Mouse (Mus musculus) heart, embryonic 15.5 days (tissue): Measurements from ENCODE around the gene Swi5. TPM values are rescaled to one million over a fixed set of nuclear protein-coding genes. Genes with fewer than 3 reads are reported as not detected.

Experiments
- ATAC-seq: fragments of 200-750 bp; cut with Nextera tagmentation; replicated peaks from 2 replicates; pipeline ENCODE4 v1.8.0; 2017; ENCODE audit warnings: low read depth, moderate TSS enrichment; ENCODE audit not compliant: insufficient number of reproducible peaks, insufficient read depth, low FRiP score
- H3K27ac ChIP-seq: fragments of 300-500 bp; sonication (generic); 2 replicates; pipeline ENCODE4 v1.5.1; 2015; ENCODE audit warnings: mild to moderate bottlenecking, inconsistent platforms
- H3K27me3 ChIP-seq: fragments of 300-500 bp; sonication (generic); 2 replicates; pipeline ENCODE4 v1.6.1; 2015; ENCODE audit warnings: inconsistent platforms
- H3K36me3 ChIP-seq: fragments of 300-500 bp; sonication (generic); 2 replicates; pipeline ENCODE4 v1.6.1; 2015; ENCODE audit warnings: mild to moderate bottlenecking, inconsistent platforms
- H3K4me1 ChIP-seq: fragments of 300-500 bp; sonication (generic); replicated peaks from 2 replicates; pipeline ENCODE4 v1.6.1; 2015; ENCODE audit warnings: inconsistent platforms
- H3K4me2 ChIP-seq: fragments of 300-500 bp; sonication (generic); 2 replicates; pipeline ENCODE4 v1.6.1; 2015; ENCODE audit warnings: inconsistent platforms, mild to moderate bottlenecking, moderate library complexity
- H3K4me3 ChIP-seq: fragments of 300-500 bp; sonication (generic); 2 replicates; pipeline ENCODE4 v1.5.1; 2015; ENCODE audit warnings: mild to moderate bottlenecking, inconsistent platforms
- H3K9ac ChIP-seq: fragments of 300-500 bp; sonication (generic); 2 replicates; pipeline ENCODE4 v1.6.1; 2015; ENCODE audit warnings: mild to moderate bottlenecking, inconsistent platforms
- H3K9me3 ChIP-seq: fragments of 300-500 bp; sonication (generic); replicated peaks from 2 replicates; pipeline ENCODE4 v1.6.1; 2016; ENCODE audit warnings: inconsistent platforms
- WGBS: fragments of 180-500 bp; shearing (Covaris S2); methylation state at CpG from one replicate; pipeline ENCODE4 v1.1.7; 2015; ENCODE audit warnings: mixed read lengths; 5-methylcytosine and 5-hydroxymethylcytosine counted together
- microRNA-seq: library from miRNA; unstranded; fragments of <30 nt; microRNA quantifications from one replicate; pipeline ENCODE4, GENCODE M21; 2016
- polyA plus RNA-seq: library from polyadenylated mRNA; unstranded; fragments of >200 nt; fragmentation: Nextera tagmentation; extraction: Ambion mirVana; gene quantifications from 2 replicates; pipeline ENCODE4 v1.2.1, GENCODE M21; 2015

Swi5 gene
- polyA plus RNA-seq, 1 experiment from 2014 or later, result 275 TPM

GRCm38 (mm10) chr2:32236760-32237487 lies 51.0 kb downstream of the Swi5 start:
- Histone ChIP-seq H3K4me2 (peak overlapping the region; percentile 81), H3K27ac (peak overlapping the region; percentile 90), H3K4me1 (peaks cover 18% of the 10 kb centered on the region), H3K27me3 (no peaks in the 10 kb centered on the region), H3K36me3 (peaks cover 24% of the 10 kb centered on the region; the same call in 1 of the 2 replicates), H3K9ac (peak overlapping the region; percentile 68), H3K4me3 (peak overlapping the region; percentile 77), H3K9me3 (no peaks in the 10 kb centered on the region)
- WGBS, result under 1% methylated on average over 20 of the region's 20 CpGs
- ATAC-seq, result peak; percentile 32

GRCm38 (mm10) chr2:32235886-32236759 lies 51.8 kb downstream of the Swi5 start, which contains the start of gene Pomt1:
Gene Pomt1 (plus strand): TSS chr2:32236590.
- peak within 1 kb of the TSS; percentile 68 for H3K9ac ChIP-seq
- H3K27me3 ChIP-seq, result no peaks in the 10 kb centered on the region
- H3K4me2 ChIP-seq, result peak within 1 kb of the TSS; percentile 81
- H3K9me3 ChIP-seq, result no peaks in the 10 kb centered on the region
- ATAC-seq, result peak; percentile 94
- H3K36me3 ChIP-seq, result peaks cover 32% of the 10 kb centered on the region
- H3K4me1 ChIP-seq, result peaks cover 18% of the 10 kb centered on the region
- H3K27ac ChIP-seq, result peak within 1 kb of the TSS; percentile 90
- WGBS, result under 1% methylated on average over 54 of the region's 54 CpGs
- peak within 1 kb of the TSS; percentile 77 for H3K4me3 ChIP-seq

GRCm38 (mm10) chr2:32235433-32235832 lies 52.4 kb downstream of the Swi5 start:
- H3K27ac ChIP-seq, result peak overlapping the region; percentile 90
- 30% methylated on average over 7 of the region's 7 CpGs for WGBS
- H3K4me2 ChIP-seq, result peak overlapping the region; percentile 81
- H3K9me3 ChIP-seq, result no peaks in the 10 kb centered on the region
- H3K4me1 ChIP-seq, result peaks cover 18% of the 10 kb centered on the region
- peak overlapping the region; percentile 77 for H3K4me3 ChIP-seq
- no peaks in the 10 kb centered on the region for H3K27me3 ChIP-seq
- no peak for ATAC-seq
- H3K9ac ChIP-seq, result peak overlapping the region; percentile 67
- H3K36me3 ChIP-seq, result peaks cover 35% of the 10 kb centered on the region

Small RNAs within 50 kb of the gene (microRNA-seq; reads per million reads assigned to microRNA genes)
- gene Gm23363 (1.3 reads per million), gene Mir199b (440 reads per million, percentile 71 among the genes with 10 or more reads in this experiment)

Other genes starting within 250 kb of the Swi5 start
- 26.7 and 29.1 TPM in 2 replicates for gene Fam78a, start 203.2 kb downstream of the Swi5 start, polyA plus RNA-seq
- 15.9 and 16.1 TPM in 2 replicates for gene Plpp7, start 192.5 kb downstream of the Swi5 start, polyA plus RNA-seq
- 21.0 and 34.8 TPM in 2 replicates for gene Prrc2b, start 137.0 kb downstream of the Swi5 start, polyA plus RNA-seq
- 15.4 and 18.0 TPM in 2 replicates for gene Pomt1, start 51.5 kb downstream of the Swi5 start, polyA plus RNA-seq
- gene Uck1, start 27.9 kb downstream of the Swi5 start, polyA plus RNA-seq, result 32.9 and 49.0 TPM in 2 replicates
- gene Golga2, start 691 bp downstream of the Swi5 start, polyA plus RNA-seq, result 21.7 and 26.4 TPM in 2 replicates
- 30.9 and 46.0 TPM in 2 replicates for gene Ciz1, start 64.3 kb upstream of the Swi5 start, polyA plus RNA-seq
- 1.9 and 5.4 TPM in 2 replicates for gene Dnm1, start 65.3 kb upstream of the Swi5 start, polyA plus RNA-seq
- 43.9 and 46.0 TPM in 2 replicates for gene 1110008P14Rik, start 93.9 kb upstream of the Swi5 start, polyA plus RNA-seq
- gene Lcn2, start 100.2 kb upstream of the Swi5 start, polyA plus RNA-seq, result 2.2 and 2.8 TPM in 2 replicates
- gene Ptges2, start 107.8 kb upstream of the Swi5 start, polyA plus RNA-seq, result 38.2 and 41.8 TPM in 2 replicates
- 4.0 and 5.1 TPM in 2 replicates for gene Naif1, start 162.4 kb upstream of the Swi5 start, polyA plus RNA-seq
- gene Slc25a25, start 163.4 kb upstream of the Swi5 start, polyA plus RNA-seq, result 9.1 and 12.1 TPM in 2 replicates
- 4.8 and 8.6 TPM in 2 replicates for gene Fam102a, start 247.3 kb upstream of the Swi5 start, polyA plus RNA-seq